Mouse (Mus musculus) heart, embryonic 13.5 days (tissue): ENCODE data around the gene Gm9495. TPM values are rescaled to one million over a fixed set of nuclear protein-coding genes. Genes with fewer than 3 reads are reported as not detected.

Experiments used
- polyA plus RNA-seq: library from polyadenylated mRNA; unstranded; fragments of >200 nt; fragmentation: Nextera tagmentation; extraction: Ambion mirVana; gene quantifications from 2 replicates; pipeline ENCODE4 v1.2.1, GENCODE M21; 2015

The Gm9495 gene
- polyA plus RNA-seq, 1 experiment from 2014 or later, result not detected

Other genes starting within 250 kb of the Gm9495 start
- 15.1 and 15.7 TPM in 2 replicates for gene Zfp930, start 244.5 kb downstream of the Gm9495 start, polyA plus RNA-seq
- gene D130040H23Rik, start 182.5 kb downstream of the Gm9495 start, polyA plus RNA-seq, result 2.9 and 3.2 TPM in 2 replicates
- gene Gm7697, start 69.4 kb upstream of the Gm9495 start, polyA plus RNA-seq, result not detected in 2 replicates
- 14.9 and 16.1 TPM in 2 replicates for gene Zfp868, start 172.0 kb upstream of the Gm9495 start, polyA plus RNA-seq
- 1.3 and 1.4 TPM in 2 replicates for gene Zfp964, start 200.9 kb upstream of the Gm9495 start, polyA plus RNA-seq